Mouse (Mus musculus) bone marrow, adult 2 months (tissue): ENCODE data around the gene Lama2.

ENCODE experiments used
- CTCF ChIP-seq: fragments of 200-500 bp; IDR thresholded peaks from 2 replicates; pipeline ENCODE4 v1.5.1; 2011; ENCODE audit warnings: low read length, control low read depth; ENCODE audit not compliant: control insufficient read depth, insufficient read depth
- POLR2A ChIP-seq: fragments of 200-500 bp; IDR thresholded peaks from 2 replicates; pipeline ENCODE4 v1.6.1; 2011; ENCODE audit warnings: low read depth, mild to moderate bottlenecking, control low read depth, low read length, borderline replicate concordance; ENCODE audit not compliant: control insufficient read depth

- no peak for TF ChIP-seq CTCF
- no peak for TF ChIP-seq POLR2A
Measured at GRCm38 (mm10) chr10:27233577-27233976, 386.0 kb downstream of the Lama2 start.
